Mouse (Mus musculus) midbrain, embryonic 13.5 days (tissue): ENCODE data around the gene Fam217b. TPM values are rescaled to one million over a fixed set of nuclear protein-coding genes. Genes with fewer than 3 reads are reported as not detected.

ENCODE experiments used
- ATAC-seq: fragments of 200-750 bp; cut with Nextera tagmentation; 2 replicates; pipeline ENCODE4 v1.8.0; 2017; ENCODE audit warnings: mild to moderate bottlenecking, moderate TSS enrichment, moderate library complexity
- H3K27ac ChIP-seq: fragments of 300-500 bp; sonication (generic); 2 replicates; pipeline ENCODE4 v1.5.1; 2015; ENCODE audit warnings: inconsistent platforms, mild to moderate bottlenecking, moderate library complexity
- H3K27me3 ChIP-seq: fragments of 300-500 bp; sonication (generic); 2 replicates; pipeline ENCODE4 v1.6.1; 2015; ENCODE audit warnings: mild to moderate bottlenecking, inconsistent platforms
- H3K36me3 ChIP-seq: fragments of 300-500 bp; sonication (generic); 2 replicates; pipeline ENCODE4 v1.6.1; 2015; ENCODE audit warnings: mild to moderate bottlenecking, inconsistent platforms
- H3K4me1 ChIP-seq: fragments of 300-500 bp; sonication (generic); replicated peaks from 2 replicates; pipeline ENCODE4 v1.6.1; 2015; ENCODE audit warnings: inconsistent platforms
- H3K4me2 ChIP-seq: fragments of 300-500 bp; sonication (generic); replicated peaks from 2 replicates; pipeline ENCODE4 v1.6.1; 2015; ENCODE audit warnings: moderate library complexity, mild to moderate bottlenecking, inconsistent platforms
- H3K4me3 ChIP-seq: fragments of 300-500 bp; sonication (generic); replicated peaks from 2 replicates; pipeline ENCODE4 v1.5.1; 2015; ENCODE audit warnings: mild to moderate bottlenecking, inconsistent platforms
- H3K9ac ChIP-seq: fragments of 300-500 bp; sonication (generic); replicated peaks from 2 replicates; pipeline ENCODE4 v1.6.1; 2015; ENCODE audit warnings: mild to moderate bottlenecking, inconsistent platforms
- H3K9me3 ChIP-seq: fragments of 300-500 bp; sonication (generic); 2 replicates; pipeline ENCODE4 v1.6.1; 2016; ENCODE audit warnings: mild to moderate bottlenecking, inconsistent platforms
- WGBS: fragments of 180-500 bp; shearing (Covaris S2); methylation state at CpG from one replicate; pipeline ENCODE4 v1.1.7; 2015; 5-methylcytosine and 5-hydroxymethylcytosine counted together
- polyA plus RNA-seq: library from polyadenylated mRNA; unstranded; fragments of >200 nt; fragmentation: Nextera tagmentation; extraction: Ambion mirVana; gene quantifications from 2 replicates; pipeline ENCODE4 v1.2.1, GENCODE M21; 2015

Gene Fam217b
- polyA plus RNA-seq, 1 experiment from 2014 or later: 6.1 TPM

- Histone ChIP-seq H3K9me3 (no peaks in the 10 kb centered on the region), H3K36me3 (no peaks in the 10 kb centered on the region), H3K9ac (no peak overlapping the region), H3K27ac (no peak overlapping the region), H3K4me2 (no peak overlapping the region), H3K4me1 (peaks cover 7% of the 10 kb centered on the region), H3K4me3 (no peak overlapping the region), H3K27me3 (no peaks in the 10 kb centered on the region)
- WGBS: 14% methylated on average over 2 of the region's 2 CpGs
- ATAC-seq: no peak
Measured at GRCm38 (mm10) chr2:178450236-178450635, 35.9 kb downstream of the Fam217b start.

- Histone ChIP-seq H3K9me3 (no peaks in the 10 kb centered on the region), H3K36me3 (no peaks in the 10 kb centered on the region), H3K4me3 (no peak overlapping the region), H3K4me2 (no peak overlapping the region), H3K9ac (no peak overlapping the region), H3K27me3 (no peaks in the 10 kb centered on the region), H3K4me1 (peaks cover 11% of the 10 kb centered on the region), H3K27ac (no peak overlapping the region)
- 68% methylated on average over 10 of the region's 10 CpGs for WGBS
- ATAC-seq: no peak
Measured at GRCm38 (mm10) chr2:178450961-178451360, 36.6 kb downstream of the Fam217b start.

- Histone ChIP-seq H3K9me3 (no peaks in the 10 kb centered on the region), H3K27ac (peak overlapping the region; percentile 54), H3K4me1 (peaks cover 11% of the 10 kb centered on the region), H3K36me3 (no peaks in the 10 kb centered on the region), H3K4me2 (no peak overlapping the region), H3K9ac (no peak overlapping the region), H3K27me3 (no peaks in the 10 kb centered on the region), H3K4me3 (no peak overlapping the region)
- ATAC-seq: peak; percentile 71; the same call in 1 of the 2 replicates
- WGBS: 46% methylated on average over 17 of the region's 17 CpGs
Measured at GRCm38 (mm10) chr2:178454664-178455516, 40.6 kb downstream of the Fam217b start.

GRCm38 (mm10) chr2:178457414-178457813 is 43.1 kb downstream of the Fam217b start:
- no peak for ATAC-seq
- no peaks in the 10 kb centered on the region for H3K27me3 ChIP-seq
- no peak overlapping the region for H3K4me3 ChIP-seq
- no peak overlapping the region for H3K9ac ChIP-seq
- no peak overlapping the region for H3K27ac ChIP-seq
- H3K36me3 ChIP-seq: no peaks in the 10 kb centered on the region
- peaks cover 14% of the 10 kb centered on the region for H3K4me1 ChIP-seq
- H3K9me3 ChIP-seq: no peaks in the 10 kb centered on the region
- H3K4me2 ChIP-seq: no peak overlapping the region
- WGBS: 89% methylated on average over 6 of the region's 6 CpGs

GRCm38 (mm10) chr2:178460353-178460752 is 46.0 kb downstream of the Fam217b start:
- H3K4me2 ChIP-seq: no peak overlapping the region

GRCm38 (mm10) chr2:178471546-178472480 is 57.5 kb downstream of the Fam217b start:
- H3K4me3 ChIP-seq: no peak overlapping the region
- no peak overlapping the region for H3K4me2 ChIP-seq
- no peak for ATAC-seq
- H3K27me3 ChIP-seq: no peaks in the 10 kb centered on the region
- H3K9me3 ChIP-seq: no peaks in the 10 kb centered on the region
- H3K9ac ChIP-seq: no peak overlapping the region
- H3K4me1 ChIP-seq: peaks cover 7% of the 10 kb centered on the region; the same call in 1 of the 2 replicates
- WGBS: 76% methylated on average over 17 of the region's 17 CpGs
- no peaks in the 10 kb centered on the region for H3K36me3 ChIP-seq
- H3K27ac ChIP-seq: no peak overlapping the region

More at GRCm38 (mm10) chr2:178460353-178460752, 46.0 kb downstream of the Fam217b start:
- no peak for ATAC-seq
- H3K27me3 ChIP-seq: no peaks in the 10 kb centered on the region
- H3K4me1 ChIP-seq: peaks cover 6% of the 10 kb centered on the region
- H3K9me3 ChIP-seq: no peaks in the 10 kb centered on the region
- no peaks in the 10 kb centered on the region for H3K36me3 ChIP-seq
- no peak overlapping the region for H3K27ac ChIP-seq
- 67% methylated on average over 5 of the region's 5 CpGs for WGBS
- no peak overlapping the region for H3K4me3 ChIP-seq
- no peak overlapping the region for H3K9ac ChIP-seq

GRCm38 (mm10) chr2:178473916-178474315 is 59.6 kb downstream of the Fam217b start:
- no peaks in the 10 kb centered on the region for H3K27me3 ChIP-seq
- H3K36me3 ChIP-seq: no peaks in the 10 kb centered on the region
- no peak for ATAC-seq
- 69% methylated on average over 10 of the region's 10 CpGs for WGBS
- no peak overlapping the region for H3K9ac ChIP-seq
- H3K4me1 ChIP-seq: peaks cover 7% of the 10 kb centered on the region; the same call in 1 of the 2 replicates
- H3K4me3 ChIP-seq: no peak overlapping the region
- no peak overlapping the region for H3K4me2 ChIP-seq
- H3K27ac ChIP-seq: no peak overlapping the region
- no peaks in the 10 kb centered on the region for H3K9me3 ChIP-seq

Other genes starting within 250 kb of the Fam217b start
- gene Sycp2, start 6.8 kb upstream of the Fam217b start, polyA plus RNA-seq: 0.27 and 0.32 TPM in 2 replicates
- gene Ppp1r3d, start 52 bp upstream of the Fam217b start, polyA plus RNA-seq: 0.89 and 1.6 TPM in 2 replicates
- gene Cdh26, start 16.0 kb downstream of the Fam217b start, polyA plus RNA-seq: 0.16 and 0.22 TPM in 2 replicates